Mouse (Mus musculus): ENCODE results near the gene Spata16. TPM values are rescaled to one million over a fixed set of nuclear protein-coding genes. Genes with fewer than 3 reads are reported as not detected.

Gene Spata16
- not detected for polyA plus RNA-seq (2017; shearing (Covaris generic))

DNA sequence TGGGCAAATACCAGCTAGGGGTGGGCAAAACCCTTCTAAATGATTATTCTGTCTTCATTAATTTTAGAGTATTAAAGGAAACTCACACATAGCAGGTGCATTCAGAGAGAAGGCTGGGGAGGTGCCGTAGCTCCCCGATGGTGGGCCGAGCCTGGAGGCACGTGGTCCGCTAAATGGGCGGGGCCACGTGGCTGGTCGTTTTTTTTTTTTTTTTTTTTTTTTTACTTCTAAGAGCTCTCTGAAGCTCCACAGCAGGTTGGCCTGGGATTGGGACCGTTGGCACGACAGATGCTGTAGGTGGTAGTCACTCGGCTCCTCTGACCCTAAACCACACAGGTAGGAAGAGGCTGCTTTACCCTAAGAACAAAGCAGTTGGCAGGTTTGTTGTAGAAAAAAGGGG is at the start of gene Spata16:
Spata16 (plus strand) TSS at position 219 of the 400 bp plus-strand sequence.

